Mouse (Mus musculus): ENCODE results near the gene Plxnc1.

- TF ChIP-seq CTCF (IDR thresholded peaks at IDR 0.05; ENCODE audit: low read depth) (no peak), EP300 (IDR thresholded peaks at IDR 0.05; ENCODE audit: low read depth) (no peak)
Measured at GRCm38 (mm10) chr10:94793914-94794313, 150.7 kb downstream of the Plxnc1 start.

All from heart, postnatal 0 days (tissue).